Mouse (Mus musculus) c-Kit-positive CD71-positive TER-119-positive erythroid progenitor cells, embryonic 14.5 days (primary cell): ENCODE results near the gene Fkbp6.
A peak's percentile ranks its signal among the peaks of the same experiment; 100 is the strongest.
"Not testable (repeated sequence)": the region's sequence is repeated elsewhere in the genome, so short reads cannot be mapped to it uniquely, and the experiment has no call there.

Experiments
- DNase-seq: peaks from one replicate; pipeline ENCODE4 v3.0.0-alpha.2; 2013; ENCODE audit warnings: low spot score

Gene Fkbp6

DNA sequence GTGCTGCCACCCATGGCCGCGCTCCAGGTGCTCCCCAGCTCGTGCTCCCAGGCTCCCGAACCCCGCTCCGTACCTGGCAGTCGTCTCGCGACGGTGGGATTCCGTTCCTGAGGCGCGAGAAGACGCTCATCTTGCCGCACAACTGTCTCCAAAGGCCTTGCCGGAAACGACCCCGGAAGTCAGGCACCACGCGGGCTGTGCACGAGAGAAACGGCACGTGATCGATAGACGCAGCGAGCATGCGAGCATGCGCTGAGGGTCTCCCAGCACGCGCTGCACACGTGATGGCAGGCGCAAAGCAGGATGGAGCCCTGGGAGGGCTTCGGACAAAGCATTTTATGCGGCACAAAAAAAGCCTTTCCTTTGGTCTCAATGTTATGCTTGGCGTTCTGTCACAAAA, at the start of gene Fkbp6:
Gene Fkbp6, minus strand, starts transcription at position 183 of the 400 bp plus-strand sequence.
- DNase-seq: no peak

DNA sequence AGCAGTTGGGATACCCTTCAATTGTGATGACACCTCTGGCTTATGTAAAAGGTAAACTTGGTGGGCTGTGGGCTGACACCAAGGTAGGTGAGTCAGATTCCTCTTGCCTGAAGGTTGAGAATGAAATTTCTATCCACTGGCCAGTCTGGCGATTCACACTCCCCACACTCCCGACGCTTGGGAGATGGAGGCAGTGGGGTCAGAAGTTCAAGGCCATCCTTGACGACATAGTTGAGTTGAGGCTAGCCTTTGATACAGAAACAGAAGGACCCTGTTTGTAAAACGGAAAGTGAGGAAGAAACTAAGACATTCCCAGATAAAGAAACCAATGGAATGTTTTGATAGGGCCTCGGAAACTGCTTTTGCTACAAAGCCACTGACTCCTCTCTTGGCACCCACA, 49.5 kb upstream of the Fkbp6 start:
- DNase-seq: no peak

DNA sequence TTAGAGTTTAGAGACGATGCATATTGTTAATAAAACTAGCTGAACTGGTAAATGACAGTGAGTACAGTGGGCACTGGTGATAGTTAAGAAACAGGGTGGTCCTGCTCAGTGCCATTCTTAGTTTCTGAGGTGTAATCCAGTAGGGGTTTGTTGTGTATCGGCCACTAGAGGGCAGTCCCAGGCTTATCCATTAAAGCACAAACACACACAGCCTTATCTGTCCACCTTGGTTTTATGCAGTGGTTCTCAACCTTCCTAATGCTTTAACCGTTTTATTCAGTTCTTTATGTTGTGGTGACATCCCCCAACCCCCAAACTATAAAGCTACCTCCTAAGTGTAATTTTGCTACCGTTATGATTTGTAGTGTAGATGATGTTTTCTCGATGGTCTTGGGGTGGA, 46.0 kb upstream of the Fkbp6 start:
- peak; percentile 69 for DNase-seq

DNA sequence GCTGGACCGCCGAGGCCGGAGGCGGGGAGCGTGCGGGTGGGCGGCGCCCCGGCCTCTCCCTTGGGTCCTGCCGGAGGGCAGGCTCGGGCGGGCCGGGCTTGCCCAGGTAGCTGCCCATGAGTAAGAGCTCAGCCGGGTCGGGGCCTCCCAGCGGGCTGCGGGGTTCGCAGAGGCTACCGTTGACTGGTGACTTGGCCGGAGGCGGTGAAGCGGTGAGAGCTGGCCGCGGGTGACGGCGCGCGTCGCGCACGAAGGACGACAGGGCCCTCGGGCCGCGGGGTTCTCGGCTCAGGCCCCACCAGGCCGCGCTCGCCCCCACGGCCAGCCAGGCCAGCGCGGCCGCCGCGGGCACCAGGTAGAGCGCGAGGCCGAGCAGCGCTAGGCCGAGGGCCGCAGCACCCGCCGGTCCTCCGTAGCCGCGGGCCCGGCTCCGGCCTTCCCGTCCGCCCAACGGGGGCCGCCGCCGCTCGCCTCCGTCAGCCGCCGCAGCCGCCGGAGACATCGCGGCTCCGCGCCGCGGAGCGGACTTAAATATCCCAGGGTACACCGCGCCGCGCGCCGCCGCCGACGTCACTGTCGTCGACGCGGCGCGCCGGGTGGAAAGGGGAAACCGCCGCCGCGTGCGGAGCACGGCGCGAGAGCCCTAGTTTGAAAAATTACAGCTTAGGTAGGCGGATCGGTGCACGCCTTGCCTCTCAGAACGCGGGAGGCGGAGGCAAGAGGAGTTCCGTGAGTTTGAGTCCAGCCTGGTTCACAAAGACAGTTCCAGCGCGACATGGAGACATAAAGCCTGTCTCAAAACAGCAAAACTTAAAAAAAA, 44.4 kb upstream of the Fkbp6 start, which contains the start of gene Pom121:
Gene Pom121, minus strand, starts transcription at position 543 of the 820 bp plus-strand sequence.
- DNase-seq: peak; percentile 82

DNA sequence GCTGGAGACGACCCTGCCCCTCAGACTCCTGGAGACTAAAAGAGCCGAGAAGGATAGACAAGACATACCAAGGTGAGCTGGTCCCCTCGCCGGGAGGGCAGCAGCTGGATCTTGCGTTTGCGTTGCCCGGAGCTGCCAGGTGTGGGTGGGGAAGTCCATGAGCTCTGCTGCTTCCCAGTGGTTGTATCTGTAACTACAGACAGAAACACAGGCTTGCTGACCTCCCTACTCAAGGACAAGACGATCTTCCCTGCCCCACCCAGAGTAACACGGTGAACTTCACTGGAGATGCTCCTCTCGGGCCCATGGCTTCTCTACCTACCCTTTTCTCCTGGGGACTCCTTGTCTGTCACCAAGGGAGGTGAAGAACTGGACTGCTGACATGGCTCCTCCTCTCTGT, 33.9 kb upstream of the Fkbp6 start:
- DNase-seq: no peak

DNA sequence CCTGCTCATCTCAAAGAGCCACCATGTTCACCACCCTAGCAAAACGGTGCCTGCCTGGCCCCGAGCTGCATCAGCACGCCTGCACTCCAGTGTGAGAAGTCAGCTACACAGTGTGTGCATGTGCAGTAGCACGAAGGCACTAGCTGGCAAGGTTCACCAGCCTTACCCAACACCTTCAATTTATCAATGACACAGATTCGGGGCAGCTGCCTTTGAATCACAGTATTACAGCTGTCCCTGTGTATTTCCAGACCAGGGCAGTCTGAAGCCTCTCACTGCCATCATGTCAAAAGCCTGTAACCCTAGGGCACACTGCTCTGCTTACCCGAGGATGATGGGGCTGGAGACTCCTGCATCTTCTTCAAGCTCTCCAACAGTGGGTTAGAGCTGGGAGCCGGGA, 32.9 kb upstream of the Fkbp6 start:
- no peak for DNase-seq

DNA sequence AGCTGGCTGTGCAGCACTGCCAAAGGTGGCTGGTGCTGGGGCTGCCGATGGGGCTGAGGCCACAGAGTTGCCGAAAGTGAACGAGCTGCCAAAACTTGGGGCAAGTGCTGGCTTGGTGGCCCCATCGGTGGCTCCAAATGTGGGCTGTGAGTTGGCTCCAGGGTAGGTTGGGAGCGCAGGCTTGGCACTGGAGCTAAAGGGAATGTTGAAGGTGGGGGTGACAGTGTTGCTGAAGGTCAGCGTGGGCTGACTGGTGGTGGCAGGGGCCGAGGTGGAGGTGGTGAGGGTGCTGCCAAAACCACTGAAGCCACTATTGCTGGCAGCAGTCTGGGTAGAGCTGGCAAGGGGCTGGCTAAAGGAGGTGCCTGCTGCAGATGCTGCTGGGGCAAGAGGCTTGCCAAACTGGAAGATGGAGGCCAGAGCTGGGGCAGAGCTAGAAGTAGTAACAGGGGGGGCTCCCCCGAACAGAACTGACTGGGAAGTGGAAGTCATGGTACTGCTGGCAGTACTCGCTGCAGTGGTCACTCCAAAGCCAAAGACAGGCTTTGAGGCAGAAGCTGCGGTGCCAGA, 31.6 kb upstream of the Fkbp6 start:
- DNase-seq: no peak

DNA sequence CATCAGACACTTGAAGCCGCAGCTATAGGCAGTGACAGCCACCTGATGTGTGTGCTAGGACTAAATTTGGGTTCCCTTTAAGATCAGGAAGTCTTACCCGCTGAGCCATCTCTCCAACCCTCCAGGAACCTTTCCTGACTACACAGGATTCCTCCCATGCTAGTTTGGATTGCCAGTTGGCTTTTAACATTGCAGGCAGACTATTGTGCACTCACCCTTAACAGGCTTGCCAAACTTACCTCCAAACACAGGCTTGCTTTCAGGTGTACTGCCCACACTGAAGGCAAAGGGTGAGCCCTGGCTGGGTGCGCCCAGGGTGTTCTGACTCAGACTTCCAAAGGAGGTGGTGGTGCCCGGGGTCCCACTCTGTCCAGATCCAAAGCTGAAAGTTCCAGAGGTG, 30.8 kb upstream of the Fkbp6 start:
- DNase-seq: no peak

DNA sequence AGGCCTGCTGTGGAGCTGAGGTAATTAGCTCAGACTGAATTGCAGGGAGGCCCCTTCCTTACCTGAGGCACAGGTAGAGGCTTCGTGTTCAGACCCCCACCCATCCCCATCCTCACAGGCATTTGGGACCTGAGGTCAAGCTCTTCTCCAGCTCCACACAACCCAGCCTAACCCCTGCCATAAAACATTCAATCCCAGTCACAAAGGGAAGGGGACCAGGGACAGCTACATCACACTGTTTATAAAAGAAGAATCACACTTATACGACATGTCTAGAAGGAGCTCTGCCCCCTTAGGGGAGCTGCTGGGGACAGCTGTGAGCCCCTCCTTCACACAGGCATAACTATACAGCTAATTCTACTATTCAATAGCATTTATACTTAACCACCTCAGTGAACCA, 26.5 kb upstream of the Fkbp6 start:
- DNase-seq: no peak

DNA sequence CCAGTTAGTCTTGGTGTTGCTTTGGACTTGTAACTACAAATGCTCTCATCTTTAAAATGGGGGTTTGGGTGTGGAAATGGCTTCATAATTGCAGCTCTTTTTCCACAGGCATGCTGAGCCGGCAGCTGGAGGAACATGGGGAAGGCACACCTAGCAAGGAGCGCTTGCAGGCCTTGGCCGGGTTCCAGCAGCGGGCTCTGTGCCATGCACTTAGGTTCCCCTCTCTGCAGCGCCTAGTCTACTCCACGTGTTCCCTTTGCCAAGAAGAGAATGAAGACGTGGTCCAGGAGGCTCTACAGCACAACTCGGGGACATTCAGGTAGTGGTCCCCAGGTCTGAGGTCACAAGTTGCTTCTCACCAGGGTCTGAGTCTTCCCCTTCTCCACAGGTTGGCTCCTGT, 25.3 kb upstream of the Fkbp6 start:
- no peak for DNase-seq

DNA sequence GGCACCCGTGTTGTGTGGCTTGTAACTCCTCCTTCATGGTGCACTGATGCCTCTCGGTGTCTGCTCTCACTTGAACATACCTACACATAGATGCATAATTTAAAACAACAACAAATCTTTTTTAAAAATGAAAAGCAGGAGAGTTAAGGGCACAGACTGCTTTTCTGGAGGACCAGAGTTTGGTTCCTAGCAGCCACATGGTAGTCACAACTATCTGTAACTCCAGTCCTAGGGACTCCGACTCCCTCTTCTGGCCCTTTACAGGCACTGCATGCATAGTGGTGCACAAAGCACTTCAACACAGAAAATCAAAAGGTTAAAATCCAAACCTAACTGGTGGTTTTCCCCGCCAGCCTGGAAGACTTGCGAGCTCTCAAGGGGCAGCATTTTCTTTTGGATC, 23.8 kb upstream of the Fkbp6 start:
- DNase-seq: no peak

DNA sequence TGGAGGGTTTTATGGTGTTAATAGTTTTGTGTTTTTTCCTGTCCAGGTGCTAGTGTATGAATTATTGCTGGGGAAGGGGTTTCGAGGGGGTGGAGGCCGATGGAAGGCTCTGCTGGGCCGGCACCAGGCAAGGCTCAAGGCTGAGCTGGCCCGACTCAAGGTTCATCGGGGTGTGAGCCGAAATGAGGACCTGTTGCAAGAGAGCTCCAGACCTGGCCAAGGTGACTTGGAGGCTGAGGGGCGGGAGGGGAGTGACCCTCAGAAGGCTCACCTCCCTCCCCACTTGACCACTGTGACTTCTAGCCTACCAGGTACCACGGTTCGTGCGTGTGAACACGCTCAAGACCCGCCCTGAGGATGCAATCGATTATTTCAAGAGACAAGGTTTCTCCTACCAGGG, 21.4 kb upstream of the Fkbp6 start:
- no peak for DNase-seq

DNA sequence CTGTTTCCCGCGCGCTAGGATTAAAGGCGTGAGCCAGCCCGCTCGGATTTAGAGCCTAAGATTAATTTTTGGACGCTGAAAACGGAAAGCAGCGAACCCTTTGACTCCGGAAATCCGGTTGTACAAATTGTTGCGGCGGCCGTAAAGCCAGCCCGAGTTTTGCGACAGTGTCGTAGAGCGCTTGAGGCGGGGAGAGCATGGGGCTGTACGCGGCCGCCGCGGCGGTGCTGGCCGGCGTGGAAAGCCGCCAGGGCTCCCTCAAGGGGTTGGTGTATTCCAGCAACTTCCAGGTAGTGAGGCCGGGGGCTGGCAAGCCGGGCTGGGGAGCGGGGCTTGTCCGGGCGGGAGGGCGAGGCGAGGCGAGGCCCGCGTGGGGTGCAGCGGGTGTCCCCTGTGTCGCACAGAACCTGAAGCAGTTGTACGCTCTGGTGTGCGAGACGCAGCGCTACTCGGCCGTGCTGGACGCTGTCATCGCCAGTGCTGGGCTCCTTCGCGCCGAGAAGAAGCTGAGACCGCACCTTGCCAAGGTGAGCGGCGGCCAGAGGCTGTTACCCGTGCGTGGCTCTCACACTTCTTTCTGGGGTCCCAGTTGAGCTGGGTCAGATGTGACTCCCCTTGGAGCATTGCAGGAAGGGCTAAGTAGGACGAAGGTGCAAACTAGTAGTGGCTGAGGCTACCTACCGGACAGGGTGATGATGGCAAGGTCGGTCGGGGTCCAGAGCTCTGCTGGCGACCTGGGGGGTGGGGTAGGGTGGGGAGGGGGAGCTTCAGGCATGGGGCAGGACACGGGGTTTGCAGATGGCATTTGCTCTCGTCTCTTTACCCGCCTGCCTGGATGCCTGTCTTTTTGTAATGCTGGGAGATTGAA, 20.2 kb upstream of the Fkbp6 start, which contains the start of gene Nsun5:
Gene Nsun5, plus strand, starts transcription at position 167 of the 868 bp plus-strand sequence.
- DNase-seq: peak; percentile 96

DNA sequence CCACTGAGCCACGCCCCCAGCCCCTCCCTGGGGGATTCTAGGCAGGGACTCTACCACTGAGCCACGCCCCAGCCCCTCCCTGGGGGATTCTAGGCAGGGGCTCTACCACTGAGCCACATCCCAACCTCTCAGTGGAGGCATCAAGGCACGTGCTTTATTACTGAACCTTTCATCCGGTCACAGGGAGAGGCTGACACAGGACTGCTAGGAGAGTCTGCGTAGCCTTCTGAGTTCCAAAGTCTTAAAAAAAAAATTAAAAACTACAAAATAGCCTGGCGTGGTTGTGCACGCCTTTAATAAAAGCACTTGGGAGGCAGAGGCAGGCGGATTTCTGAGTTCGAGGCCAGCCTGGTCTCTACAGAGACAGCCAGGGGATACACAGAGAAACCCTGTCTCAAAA, 19.4 kb upstream of the Fkbp6 start:
- not testable (repeated sequence) for DNase-seq

DNA sequence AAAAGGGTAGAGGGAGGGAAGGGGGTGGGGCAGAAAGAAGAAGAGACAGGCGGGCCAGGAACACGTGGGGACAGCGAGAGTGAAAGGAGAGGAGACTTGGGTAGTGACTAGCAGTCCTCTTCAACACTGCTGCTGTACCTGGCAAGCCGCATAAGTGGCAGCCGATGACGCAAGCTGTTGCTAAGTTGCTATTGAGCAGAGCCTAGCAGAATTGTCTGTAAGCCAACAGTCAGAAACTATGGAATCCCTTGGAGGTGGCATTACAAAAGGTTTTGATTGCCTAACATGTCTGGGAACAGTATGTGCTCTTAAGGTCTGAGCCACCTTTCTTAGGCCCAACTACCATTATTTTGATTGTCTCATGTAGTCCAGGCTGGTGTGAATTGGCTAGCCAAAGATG, 18.5 kb upstream of the Fkbp6 start:
- no peak for DNase-seq

DNA sequence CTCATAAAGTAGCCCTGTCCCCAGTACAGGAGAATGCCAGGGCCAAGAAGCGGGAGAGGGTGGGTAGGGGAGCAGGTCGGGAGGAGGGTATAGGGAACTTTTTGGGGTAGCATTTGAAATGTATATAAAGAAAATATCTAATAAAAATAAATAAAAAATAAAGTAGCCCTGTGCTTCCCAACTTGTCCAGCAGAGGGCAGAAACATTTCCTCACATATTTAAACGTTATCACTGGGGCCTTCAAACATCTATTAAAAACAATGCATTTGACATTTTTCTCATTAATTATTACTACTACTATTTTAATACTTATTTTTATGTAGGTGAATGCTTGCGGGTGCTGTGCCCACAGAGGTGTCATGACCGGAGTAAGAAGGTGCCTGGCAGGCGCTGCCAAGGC, 18.0 kb upstream of the Fkbp6 start:
- no peak for DNase-seq

DNA sequence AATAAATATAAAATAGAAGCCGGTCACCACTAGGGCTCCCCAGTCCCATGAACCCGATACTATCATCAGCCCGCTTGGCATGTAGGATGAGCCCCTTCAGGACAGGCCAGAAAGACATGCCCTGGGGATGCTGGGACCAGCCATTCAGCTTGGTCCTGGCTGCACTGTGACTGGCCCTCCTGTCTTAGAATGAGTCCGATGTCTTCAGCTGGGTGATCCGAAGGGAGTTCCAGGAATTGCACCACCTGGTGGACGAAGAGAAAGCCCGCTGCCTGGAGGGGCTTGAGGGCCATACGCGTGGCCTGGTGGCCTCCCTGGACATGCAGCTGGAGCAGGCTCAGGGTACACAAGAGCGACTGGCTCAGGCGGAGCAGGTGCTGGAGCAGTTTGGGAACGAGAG, 13.7 kb upstream of the Fkbp6 start:
- no peak for DNase-seq

DNA sequence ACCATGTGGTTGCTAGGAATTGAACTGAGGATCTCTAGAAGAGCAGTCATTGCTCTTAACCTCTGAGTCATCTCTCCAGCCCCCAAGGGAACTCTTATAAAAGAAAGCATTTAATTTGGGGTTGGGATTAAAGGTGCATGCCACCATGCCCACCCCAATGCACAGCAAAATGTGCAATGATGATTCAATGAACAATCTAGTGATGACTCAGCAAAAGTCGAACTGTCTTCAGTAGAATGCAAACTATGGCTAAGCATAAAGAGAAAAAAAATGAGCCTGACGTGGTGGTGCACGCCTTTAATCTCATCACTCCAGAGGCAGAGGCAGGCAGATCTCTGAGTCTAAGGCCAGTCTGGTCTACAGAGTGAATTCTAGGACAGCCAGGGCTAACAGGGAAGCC, 12.7 kb upstream of the Fkbp6 start:
- DNase-seq: no peak

DNA sequence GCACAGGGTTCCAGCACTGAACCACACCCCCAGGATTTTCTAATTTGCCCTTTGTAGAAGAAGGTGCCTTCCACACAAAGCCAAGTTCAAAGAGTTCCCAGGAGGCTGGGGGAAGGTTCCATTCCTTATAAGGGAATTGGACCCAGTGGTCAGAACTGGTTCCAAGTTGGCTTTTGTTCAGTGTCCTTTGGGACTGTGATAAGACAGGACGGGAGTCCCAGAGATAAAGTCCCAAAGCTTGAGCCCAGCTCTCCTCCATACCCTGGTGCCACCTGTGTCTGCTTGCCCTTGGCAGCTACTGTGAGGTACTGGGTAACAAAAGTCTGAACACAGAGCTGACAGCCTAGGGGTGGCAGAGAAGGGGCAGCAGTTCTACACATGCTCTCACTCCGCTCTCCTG, 9.9 kb upstream of the Fkbp6 start:
- DNase-seq: no peak

DNA sequence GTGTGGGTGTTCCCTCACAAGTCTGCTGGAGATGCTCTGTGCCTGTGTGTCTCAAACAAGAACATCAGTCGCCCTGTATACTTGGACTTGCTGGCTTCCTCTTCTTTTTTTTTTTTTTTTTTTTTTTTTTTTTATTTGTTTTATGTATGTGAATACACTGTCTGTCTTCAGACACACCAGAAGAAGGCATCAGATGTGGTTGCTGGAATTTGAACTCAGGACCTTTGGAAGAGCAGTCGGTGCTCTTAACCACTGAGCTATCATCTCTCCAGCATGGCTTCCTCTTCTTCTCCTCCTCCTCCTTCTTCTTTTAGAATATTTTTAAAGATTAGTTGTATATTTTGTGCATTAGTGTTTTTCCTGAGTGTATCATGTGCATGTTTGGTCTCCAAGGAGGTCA, 7.7 kb upstream of the Fkbp6 start:
- DNase-seq: no peak

DNA sequence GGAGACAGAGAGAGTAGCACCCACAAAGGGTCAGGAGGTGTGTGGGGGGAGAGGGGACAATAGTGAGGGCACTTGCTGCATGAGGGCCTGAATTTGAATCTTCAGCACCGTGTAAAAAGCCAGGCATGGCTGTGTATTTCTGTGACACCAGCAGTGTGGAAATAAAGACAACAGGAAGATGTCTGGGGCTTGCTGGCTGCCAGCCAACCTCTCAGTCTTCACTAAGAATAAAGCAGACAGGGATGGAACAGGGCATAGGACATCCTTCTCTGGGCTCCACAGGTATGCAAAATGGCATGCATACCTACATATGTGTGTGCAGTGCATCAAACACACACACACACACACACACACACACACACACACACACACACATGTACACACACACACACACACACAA, 6.2 kb upstream of the Fkbp6 start:
- no peak for DNase-seq

DNA sequence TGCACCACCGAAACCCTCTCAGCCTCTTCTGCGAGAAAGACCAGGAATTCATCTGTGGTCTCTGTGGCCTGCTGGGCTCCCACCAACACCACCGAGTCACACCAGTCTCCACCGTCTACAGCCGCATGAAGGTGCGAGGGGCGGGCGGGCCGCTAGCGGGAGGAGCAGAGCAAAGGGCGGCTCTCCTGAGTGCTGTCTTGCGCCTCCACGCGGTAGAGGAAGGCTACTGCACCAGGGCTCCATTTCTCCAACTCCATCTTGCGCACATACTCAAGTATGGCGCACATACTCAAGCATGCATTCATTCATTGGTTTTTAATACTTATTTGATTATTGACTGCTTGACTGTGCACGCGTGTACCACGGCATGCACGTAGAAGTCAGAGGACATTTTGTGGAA, 3.7 kb upstream of the Fkbp6 start:
- peak; percentile 26 for DNase-seq

DNA sequence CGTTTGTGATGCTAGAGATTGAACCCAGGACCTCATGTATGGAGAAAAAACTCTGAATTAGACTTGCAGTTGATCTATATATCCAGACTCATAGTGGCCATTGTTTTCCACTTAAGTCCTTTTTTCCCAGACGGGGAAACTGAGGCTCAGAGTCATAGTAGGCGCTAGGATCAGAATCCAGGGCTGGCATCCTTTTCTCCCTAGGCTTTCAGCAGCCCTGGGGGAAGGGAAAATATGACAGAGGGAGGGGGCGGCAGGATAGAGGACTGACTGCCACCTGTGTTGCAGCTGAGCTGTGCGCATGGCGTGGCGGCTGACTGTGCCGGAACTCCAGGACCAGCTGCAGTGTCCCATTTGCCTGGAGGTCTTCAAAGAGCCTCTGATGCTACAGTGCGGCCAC, 3.2 kb upstream of the Fkbp6 start, which contains the start of gene Trim50:
Gene Trim50, plus strand, starts transcription at position 301 of the 400 bp plus-strand sequence.
- DNase-seq: no peak
